Mouse (Mus musculus) kidney, embryonic 14.5 days (tissue): ENCODE data around the gene Evpl. TPM values are rescaled to one million over a fixed set of nuclear protein-coding genes. Genes with fewer than 3 reads are reported as not detected.
"Not testable (repeated sequence)": the region's sequence is repeated elsewhere in the genome, so short reads cannot be mapped to it uniquely, and the experiment has no call there.

Source experiments
- ATAC-seq: fragments of 200-750 bp; cut with Nextera tagmentation; 2 replicates; pipeline ENCODE4 v1.8.0; 2017; ENCODE audit warnings: moderate number of reproducible peaks, mild to moderate bottlenecking, moderate TSS enrichment, moderate library complexity; ENCODE audit not compliant: low FRiP score, low TSS enrichment
- H3K27ac ChIP-seq: fragments of 300-500 bp; sonication (generic); 2 replicates; pipeline ENCODE4 v1.5.1; 2014; ENCODE audit warnings: low read depth, mild to moderate bottlenecking, low read length, moderate library complexity, mixed read lengths
- H3K27me3 ChIP-seq: fragments of 300-500 bp; sonication (generic); 2 replicates; pipeline ENCODE4 v1.6.1; 2014; ENCODE audit warnings: mild to moderate bottlenecking, low read length; ENCODE audit not compliant: control insufficient read depth, insufficient read depth
- H3K36me3 ChIP-seq: fragments of 300-500 bp; sonication (generic); 2 replicates; pipeline ENCODE4 v1.6.1; 2014; ENCODE audit warnings: low read length, mixed read lengths; ENCODE audit not compliant: control insufficient read depth, insufficient read depth
- H3K4me1 ChIP-seq: fragments of 300-500 bp; sonication (generic); 2 replicates; pipeline ENCODE4 v1.6.1; 2014; ENCODE audit warnings: low read length, mixed read lengths; ENCODE audit not compliant: control insufficient read depth, insufficient read depth
- H3K4me2 ChIP-seq: fragments of 300-500 bp; sonication (generic); replicated peaks from 2 replicates; pipeline ENCODE4 v1.6.1; 2014; ENCODE audit warnings: low read depth, mild to moderate bottlenecking, low read length
- H3K4me3 ChIP-seq: fragments of 300-500 bp; sonication (generic); 2 replicates; pipeline ENCODE4 v1.5.1; 2014; ENCODE audit warnings: mild to moderate bottlenecking, low read length
- H3K9ac ChIP-seq: fragments of 300-500 bp; sonication (generic); 2 replicates; pipeline ENCODE4 v1.6.1; 2014; ENCODE audit warnings: low read depth, mild to moderate bottlenecking, low read length, moderate library complexity
- H3K9me3 ChIP-seq: fragments of 300-500 bp; sonication (generic); 2 replicates; pipeline ENCODE4 v1.6.1; 2016; ENCODE audit warnings: low read length; ENCODE audit not compliant: control insufficient read depth
- WGBS: fragments of 180-500 bp; shearing (Covaris S2); extraction: QIAGEN DNeasy Blood & Tissue Kit; methylation state at CpG from one replicate; pipeline ENCODE4 v1.1.7; 2014; 5-methylcytosine and 5-hydroxymethylcytosine counted together
- polyA plus RNA-seq: library from polyadenylated mRNA; unstranded; fragments of >200 nt; fragmentation: Nextera tagmentation; extraction: Ambion mirVana; gene quantifications from 2 replicates; pipeline ENCODE4 v1.2.1, GENCODE M21; 2014

Gene Evpl
- polyA plus RNA-seq, 1 experiment from 2014 or later, result 2.6 TPM

- H3K27me3 ChIP-seq, result peaks cover 26% of the 10 kb centered on the region
- H3K27ac ChIP-seq, H3K4me3 ChIP-seq, H3K36me3 ChIP-seq, H3K9ac ChIP-seq, H3K4me2 ChIP-seq, H3K9me3 ChIP-seq, ATAC-seq: not testable (repeated sequence)
- WGBS, result 97% methylated on average over 1 of the region's 1 CpGs
- H3K4me1 ChIP-seq, result peaks cover 20% of the 10 kb centered on the region
Measured at GRCm38 (mm10) chr11:116277184-116277583, 39.3 kb upstream of the Evpl start.

GRCm38 (mm10) chr11:116274045-116274666, 36.3 kb upstream of the Evpl start, which contains the start of gene Srp68:
Gene Srp68, minus strand, starts transcription at chr11:116274217.
- Histone ChIP-seq H3K27ac (peak within 1 kb of the TSS; percentile 79), H3K9me3 (no peaks in the 10 kb centered on the region), H3K9ac (peak within 1 kb of the TSS; percentile 97), H3K4me3 (peak within 1 kb of the TSS; percentile 99), H3K36me3 (peaks cover 22% of the 10 kb centered on the region), H3K4me1 (peaks cover 13% of the 10 kb centered on the region), H3K27me3 (no peaks in the 10 kb centered on the region), H3K4me2 (peak within 1 kb of the TSS; percentile 87)
- WGBS, result 3% methylated on average over 32 of the region's 32 CpGs
- ATAC-seq, result peak; percentile 98

- no peaks in the 10 kb centered on the region for H3K27me3 ChIP-seq
- peak overlapping the region; percentile 87 for H3K4me2 ChIP-seq
- peak; percentile 34 for ATAC-seq
- peak overlapping the region; percentile 97 for H3K9ac ChIP-seq
- H3K9me3 ChIP-seq, result no peaks in the 10 kb centered on the region
- peak overlapping the region; percentile 79 for H3K27ac ChIP-seq
- H3K36me3 ChIP-seq, result peaks cover 28% of the 10 kb centered on the region
- peak overlapping the region; percentile 99 for H3K4me3 ChIP-seq
- under 1% methylated on average over 38 of the region's 39 CpGs for WGBS
- H3K4me1 ChIP-seq, result peaks cover 13% of the 10 kb centered on the region
Measured at GRCm38 (mm10) chr11:116273469-116274044, 35.7 kb upstream of the Evpl start.

- H3K9me3 ChIP-seq, result no peaks in the 10 kb centered on the region
- H3K4me1 ChIP-seq, result peaks cover 13% of the 10 kb centered on the region
- no peak for ATAC-seq
- H3K4me3 ChIP-seq, result peak overlapping the region; percentile 99
- H3K27ac ChIP-seq, result no peak overlapping the region
- H3K9ac ChIP-seq, result peak overlapping the region; percentile 97
- WGBS, result 53% methylated on average over 12 of the region's 12 CpGs
- peak overlapping the region; percentile 87 for H3K4me2 ChIP-seq
- H3K36me3 ChIP-seq, result peaks cover 36% of the 10 kb centered on the region
- no peaks in the 10 kb centered on the region for H3K27me3 ChIP-seq
Measured at GRCm38 (mm10) chr11:116272589-116273468, 35.0 kb upstream of the Evpl start.

GRCm38 (mm10) chr11:116269560-116269959, 31.7 kb upstream of the Evpl start:
- Histone ChIP-seq H3K27me3 (no peaks in the 10 kb centered on the region), H3K4me2 (no peak overlapping the region), H3K27ac (no peak overlapping the region), H3K4me1 (peaks cover 10% of the 10 kb centered on the region), H3K4me3 (no peak overlapping the region), H3K9me3 (no peaks in the 10 kb centered on the region), H3K36me3 (peaks cover 66% of the 10 kb centered on the region), H3K9ac (no peak overlapping the region)
- ATAC-seq, result no peak
- WGBS, result 93% methylated on average over 8 of the region's 8 CpGs

- H3K4me1 ChIP-seq, result peaks cover 9% of the 10 kb centered on the region
- no peak for ATAC-seq
- H3K4me2 ChIP-seq, result no peak overlapping the region
- H3K36me3 ChIP-seq, result peaks cover 78% of the 10 kb centered on the region
- no peaks in the 10 kb centered on the region for H3K27me3 ChIP-seq
- no peaks in the 10 kb centered on the region for H3K9me3 ChIP-seq
- no peak overlapping the region for H3K27ac ChIP-seq
- H3K4me3 ChIP-seq, result no peak overlapping the region
- 92% methylated on average over 6 of the region's 6 CpGs for WGBS
- no peak overlapping the region for H3K9ac ChIP-seq
Measured at GRCm38 (mm10) chr11:116268313-116268712, 30.4 kb upstream of the Evpl start.

- no peak overlapping the region for H3K4me3 ChIP-seq
- WGBS, result 86% methylated on average over 8 of the region's 8 CpGs
- H3K4me1 ChIP-seq, result peaks cover 4% of the 10 kb centered on the region
- no peak overlapping the region for H3K4me2 ChIP-seq
- no peak overlapping the region for H3K9ac ChIP-seq
- no peak for ATAC-seq
- H3K9me3 ChIP-seq, result no peaks in the 10 kb centered on the region
- H3K36me3 ChIP-seq, result peaks cover 85% of the 10 kb centered on the region
- H3K27ac ChIP-seq, result no peak overlapping the region
- H3K27me3 ChIP-seq, result no peaks in the 10 kb centered on the region
Measured at GRCm38 (mm10) chr11:116267637-116268036, 29.8 kb upstream of the Evpl start.

- H3K4me1 ChIP-seq, result no peaks in the 10 kb centered on the region
- no peak overlapping the region for H3K27ac ChIP-seq
- no peak overlapping the region for H3K4me3 ChIP-seq
- no peaks in the 10 kb centered on the region for H3K9me3 ChIP-seq
- H3K27me3 ChIP-seq, result no peaks in the 10 kb centered on the region
- no peak overlapping the region for H3K4me2 ChIP-seq
- no peak overlapping the region for H3K9ac ChIP-seq
- no peak for ATAC-seq
- H3K36me3 ChIP-seq, result peaks cover 94% of the 10 kb centered on the region
- WGBS, result 92% methylated on average over 4 of the region's 4 CpGs
Measured at GRCm38 (mm10) chr11:116265850-116266249, 28.0 kb upstream of the Evpl start.
